Mouse (Mus musculus): ENCODE measurements at regions not wholly inside any gene's neighbourhood (a gene's known extent, or its start where the extent isn't known, plus 50 kb on each side); places are given as distances from the start of the nearest gene placed in this dataset.

DNA sequence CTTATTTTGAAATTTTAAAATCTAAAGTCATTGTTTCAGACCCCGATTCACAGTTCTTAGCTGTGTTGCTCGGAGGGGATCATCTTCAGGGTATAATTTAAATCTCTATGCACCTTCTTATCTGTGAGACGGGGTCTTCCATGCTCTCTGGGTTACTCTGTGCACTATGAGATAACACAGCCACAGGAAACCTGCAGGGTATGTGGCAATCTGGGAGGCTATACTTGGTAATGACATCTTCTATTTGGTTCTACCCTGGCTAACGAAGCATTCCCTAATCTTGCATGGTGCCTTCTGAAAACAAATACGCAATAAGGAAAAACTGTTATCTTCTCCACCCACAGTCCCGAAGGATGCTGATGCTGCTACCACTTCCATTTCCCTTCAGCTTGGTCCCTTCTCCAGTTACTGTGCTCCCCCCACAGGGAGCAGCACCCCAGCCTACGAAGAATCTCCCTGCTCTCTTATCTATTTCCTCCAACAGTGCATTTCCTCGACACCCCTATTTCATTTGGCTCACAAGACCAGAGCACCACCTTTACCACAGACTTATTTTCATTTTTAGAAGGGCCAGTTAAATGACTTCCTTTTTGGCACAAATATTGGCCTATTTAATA lies 378.2 kb downstream of the Gm9195 start:
- CTCF ChIA-PET, result no interaction called here

GRCm38 (mm10) chr14:72110689-72111088 lies 380.9 kb downstream of the Gm9195 start:
- CTCF ChIA-PET, result no interaction called here

DNA sequence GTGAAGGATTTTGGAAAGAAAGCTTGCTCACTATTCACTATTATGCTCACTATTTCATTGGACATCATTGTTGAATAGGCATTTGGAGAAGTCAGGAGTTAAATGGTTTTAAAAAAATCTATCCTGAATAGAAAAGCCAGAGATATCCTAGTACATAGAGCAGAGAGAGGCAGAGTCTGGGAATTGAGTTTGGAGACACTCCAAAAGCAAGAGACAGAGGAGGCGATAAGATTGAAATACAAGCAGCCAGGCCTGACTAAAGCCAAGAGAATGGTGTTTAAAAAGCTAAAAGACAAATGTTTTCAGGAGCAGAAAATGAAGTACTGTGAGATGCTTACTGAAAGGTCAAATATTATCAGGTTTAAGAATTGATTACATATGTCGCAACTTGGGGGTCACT lies 400.1 kb downstream of the Gm9195 start:
- CTCF ChIA-PET, result no interaction called here

- CTCF ChIA-PET, result no interaction called here
Measured at GRCm38 (mm10) chr14:72081473-72081872, 410.2 kb downstream of the Gm9195 start.

DNA sequence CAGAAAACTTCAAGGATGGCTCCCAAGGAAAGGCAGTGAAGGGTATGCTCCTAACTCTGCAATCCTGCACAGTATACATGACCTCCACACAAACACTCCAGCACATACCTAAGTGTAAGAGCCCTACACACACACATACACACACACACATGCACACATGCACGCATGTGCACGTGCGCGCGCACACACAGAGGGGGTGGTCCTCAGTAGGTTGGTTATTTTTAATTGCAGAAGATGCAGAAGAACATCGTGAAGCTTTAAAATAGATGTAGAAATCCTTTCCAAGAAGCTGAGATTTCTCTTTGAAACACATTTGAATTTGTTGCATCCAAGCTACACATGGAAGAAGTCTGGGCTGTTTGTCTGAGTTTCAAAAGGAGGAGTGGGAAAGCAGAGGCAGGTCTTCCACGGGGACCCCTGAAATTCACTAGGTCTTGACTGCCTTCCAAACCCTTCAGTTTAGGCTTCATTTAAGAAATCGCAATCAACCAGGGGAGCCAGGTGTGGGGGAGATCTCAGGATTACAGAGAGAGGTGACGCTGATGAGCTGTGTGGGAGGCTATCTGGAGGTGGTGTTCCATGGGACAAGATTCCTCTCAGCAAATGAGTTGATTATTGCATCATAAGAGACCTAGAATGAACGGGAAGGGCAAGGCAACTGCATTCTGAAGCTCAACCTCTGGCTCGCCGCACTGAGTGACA lies 427.4 kb downstream of the Gm9195 start:
- CTCF ChIA-PET, result no interaction called here

- CTCF ChIA-PET, result no interaction called here
Measured at GRCm38 (mm10) chr14:72042881-72043236, 448.8 kb downstream of the Gm9195 start.

DNA sequence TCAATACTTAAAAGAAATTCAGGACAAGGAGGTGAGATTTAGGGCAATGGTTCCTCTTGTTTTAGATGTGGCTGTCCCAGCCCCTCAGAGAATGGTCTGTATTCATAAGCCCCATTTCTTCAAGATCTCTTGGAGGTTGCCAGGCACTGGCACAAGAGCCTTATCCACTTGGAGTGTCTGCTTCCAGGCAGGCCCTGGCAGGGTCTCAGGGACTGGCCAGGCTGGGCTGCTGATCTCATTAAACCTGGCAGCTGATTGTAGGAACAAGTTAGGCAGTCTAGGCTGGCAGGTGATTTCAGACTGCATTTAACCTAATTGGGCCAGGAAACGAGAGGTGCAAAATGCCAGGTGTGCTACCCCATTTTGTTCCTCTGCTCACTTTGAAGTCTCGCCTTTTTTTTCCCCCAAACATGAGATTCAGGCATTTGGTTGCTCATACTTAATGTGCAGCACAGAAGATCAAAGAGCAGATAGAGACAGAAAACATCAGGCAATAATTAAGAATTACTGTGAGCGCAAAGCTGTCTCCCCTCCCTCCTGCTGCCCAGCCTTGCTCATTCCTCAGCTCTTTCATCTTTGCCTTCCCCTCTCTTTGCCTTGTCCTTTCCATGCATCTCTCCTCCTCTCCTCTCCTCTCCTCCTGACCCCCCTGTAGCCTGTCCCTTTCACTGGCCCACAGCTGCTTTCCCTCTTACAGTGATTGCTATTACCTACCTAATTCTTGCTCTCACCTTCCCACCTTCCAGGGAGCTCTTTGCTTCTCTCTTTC lies 449.3 kb downstream of the Gm9195 start:
- CTCF ChIA-PET, result no interaction called here

GRCm38 (mm10) chr14:72030396-72030795 lies 461.2 kb downstream of the Gm9195 start:
- CTCF ChIA-PET, result no interaction called here

DNA sequence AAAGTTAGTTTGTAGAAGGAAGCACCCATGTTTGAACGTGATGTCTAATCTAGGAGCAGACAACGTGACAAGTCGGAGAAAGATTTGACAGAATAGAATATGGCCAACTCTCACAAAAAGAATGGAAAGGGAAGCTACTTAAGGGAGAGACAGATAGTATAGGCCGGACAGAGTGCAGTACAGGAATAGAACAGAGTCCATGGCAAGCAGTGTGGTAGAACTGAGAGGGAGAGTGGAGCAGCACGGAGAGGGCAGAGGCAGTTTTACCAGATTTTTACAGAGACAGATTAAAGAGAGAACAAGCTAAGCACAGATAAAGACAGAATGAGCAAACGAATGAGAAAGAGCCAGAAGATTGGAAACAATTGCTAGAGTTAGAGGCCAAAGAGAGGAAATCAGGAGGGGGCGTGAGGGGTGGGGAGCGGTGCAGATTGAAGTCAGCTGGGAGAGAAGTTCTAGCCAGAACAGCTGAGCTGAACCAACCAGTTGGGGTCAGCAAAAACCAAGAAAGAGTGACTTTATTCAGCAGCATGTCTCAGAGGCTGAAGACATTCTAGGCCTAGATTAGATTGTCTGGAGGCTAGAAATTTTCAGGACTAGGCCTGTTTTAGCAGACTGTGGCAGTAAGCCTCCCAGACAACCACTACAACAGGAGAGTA lies 464.1 kb downstream of the Gm9195 start:
- CTCF ChIA-PET, result no interaction called here

DNA sequence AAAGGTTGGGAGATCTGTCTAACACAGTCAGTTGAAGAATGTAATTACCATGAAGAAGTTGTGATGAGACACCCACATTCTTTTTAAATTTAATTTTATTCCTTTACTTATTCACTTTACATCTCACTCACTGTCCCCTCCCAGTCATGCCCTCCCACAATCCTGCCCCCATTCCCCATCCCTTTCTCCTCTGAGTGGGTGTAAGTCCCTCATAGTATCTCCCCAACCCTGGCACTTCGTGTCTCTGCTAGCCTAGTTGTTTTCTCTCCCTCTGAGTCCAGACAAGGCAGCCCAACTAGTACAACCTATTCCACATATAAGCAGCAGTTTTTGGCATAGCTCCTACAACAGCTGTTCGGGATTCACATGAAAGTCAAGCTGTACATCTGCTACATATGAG lies 487.3 kb downstream of the Gm9195 start:
- CTCF ChIA-PET, result no interaction called here

DNA sequence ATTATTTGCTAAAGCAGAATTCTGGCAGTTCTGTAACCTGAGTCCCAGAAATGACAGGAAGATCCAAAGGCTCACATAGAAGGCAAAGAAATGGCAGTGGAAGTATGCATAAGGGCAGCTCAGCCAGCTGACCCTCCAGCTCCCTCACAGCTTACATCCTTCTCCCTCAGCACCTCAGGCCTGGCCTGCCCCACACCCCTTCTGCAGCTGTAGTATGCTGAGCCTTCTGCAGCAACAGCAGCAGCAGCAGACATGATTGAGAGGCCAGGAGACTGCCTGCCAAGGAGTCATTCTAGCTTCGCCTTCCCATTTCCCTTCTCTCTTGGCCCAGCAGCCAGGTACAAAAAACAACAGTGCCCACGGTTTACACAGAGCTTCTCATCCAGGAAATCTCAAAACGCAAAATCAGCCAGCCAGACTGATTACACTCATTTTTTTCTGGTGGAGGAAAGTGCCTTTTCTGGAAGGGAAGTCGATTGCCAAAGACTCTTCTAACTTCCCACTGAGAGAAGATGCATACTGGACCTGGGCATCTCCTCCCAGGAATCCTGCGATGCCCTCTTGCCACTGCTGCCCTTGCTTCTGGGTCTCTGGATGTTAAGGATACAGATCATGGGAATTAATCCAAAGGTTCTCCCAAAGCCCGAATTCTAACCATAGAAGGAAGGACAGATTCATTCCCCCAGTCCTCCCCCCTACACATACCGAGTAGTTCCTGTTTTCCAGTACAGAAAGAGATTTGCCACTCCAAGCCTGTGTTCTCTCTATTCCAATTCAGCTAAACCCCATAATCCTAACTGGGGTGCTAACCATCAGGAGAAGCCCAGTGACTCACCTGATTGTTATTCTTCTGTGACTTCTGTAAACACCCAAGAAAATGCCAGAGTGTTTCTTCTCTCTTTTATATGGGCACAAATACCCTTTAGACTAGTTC lies 489.2 kb downstream of the Gm9195 start:
- CTCF ChIA-PET, result no interaction called here

DNA sequence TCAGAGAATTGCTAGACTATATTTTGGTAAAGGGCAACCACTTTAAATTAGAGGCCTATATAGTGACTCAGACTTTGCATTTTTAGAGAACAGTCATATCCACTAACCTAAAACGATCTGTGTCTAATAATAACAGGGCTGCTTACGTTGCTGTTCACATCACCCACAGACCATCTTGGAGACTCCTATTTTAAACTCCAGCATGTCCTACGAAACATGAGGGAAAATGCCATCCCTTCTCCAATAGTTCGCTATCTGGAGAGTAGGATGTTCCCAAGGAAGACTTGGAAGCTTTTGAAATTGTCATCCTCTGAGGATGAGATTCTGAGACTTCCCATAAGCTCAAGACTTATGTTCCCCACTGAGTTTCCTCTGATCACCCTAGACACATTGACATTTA lies 518.6 kb downstream of the Gm9195 start:
- CTCF ChIA-PET, result no interaction called here

- CTCF ChIA-PET, result no interaction called here
Measured at GRCm38 (mm10) chr14:71972521-71972920, 519.1 kb downstream of the Gm9195 start.

DNA sequence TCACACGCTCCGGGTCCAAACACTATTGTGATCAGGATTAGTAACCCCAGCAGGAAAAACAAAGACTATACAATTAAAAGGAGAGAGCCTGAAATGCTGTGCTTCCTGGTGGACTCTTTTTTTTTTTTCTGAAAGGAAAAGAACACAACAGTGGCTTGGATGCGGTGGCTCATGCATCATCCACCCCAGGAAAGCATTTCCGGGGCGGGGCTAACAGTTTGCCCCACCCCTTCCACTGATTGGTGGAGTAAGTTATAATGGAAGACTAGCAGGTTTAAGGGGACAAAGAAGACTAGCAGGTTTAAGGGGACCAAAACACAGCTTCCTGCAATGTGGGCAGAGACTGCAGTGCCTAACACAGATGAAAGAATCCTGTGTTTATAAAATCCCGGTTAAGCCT lies 524.0 kb downstream of the Gm9195 start:
- CTCF ChIA-PET, result no interaction called here

DNA sequence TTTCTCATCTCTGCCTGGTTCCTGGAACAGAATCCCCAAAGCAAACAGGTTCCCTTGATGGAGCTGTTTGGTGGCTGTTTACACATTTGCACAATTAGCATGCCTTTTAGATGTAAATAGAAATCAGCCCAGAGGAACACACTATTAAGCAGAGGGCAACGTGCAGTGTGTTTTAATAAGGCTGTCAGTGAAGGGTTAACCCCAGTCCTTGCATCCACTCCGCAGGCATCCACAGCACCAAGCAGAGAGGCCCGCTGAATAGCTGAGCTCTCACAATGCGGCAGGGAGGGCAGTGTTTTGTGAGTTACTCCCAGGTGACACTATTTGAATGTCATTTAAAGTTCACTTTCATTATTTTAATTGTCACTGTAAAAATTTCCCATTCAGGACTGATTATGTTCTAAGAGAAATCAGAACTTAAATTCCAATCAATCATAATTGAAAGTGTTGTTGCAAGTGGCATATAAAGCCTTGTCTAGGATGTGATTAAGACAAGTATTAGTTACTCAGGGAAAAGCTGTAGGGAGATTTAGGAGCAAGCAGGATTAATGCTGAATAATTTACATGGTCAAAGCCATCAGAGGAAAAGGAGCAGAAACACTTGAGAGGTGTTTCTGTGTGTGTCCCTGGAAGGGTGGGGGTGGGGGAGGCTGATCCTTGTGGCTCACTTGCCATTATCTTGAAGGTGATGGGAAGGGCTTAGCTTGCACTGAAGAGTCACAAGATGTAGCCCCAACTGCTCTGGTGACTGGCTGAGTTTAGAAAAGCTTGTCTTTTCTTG lies 528.1 kb downstream of the Gm9195 start:
- CTCF ChIA-PET, result no interaction called here

DNA sequence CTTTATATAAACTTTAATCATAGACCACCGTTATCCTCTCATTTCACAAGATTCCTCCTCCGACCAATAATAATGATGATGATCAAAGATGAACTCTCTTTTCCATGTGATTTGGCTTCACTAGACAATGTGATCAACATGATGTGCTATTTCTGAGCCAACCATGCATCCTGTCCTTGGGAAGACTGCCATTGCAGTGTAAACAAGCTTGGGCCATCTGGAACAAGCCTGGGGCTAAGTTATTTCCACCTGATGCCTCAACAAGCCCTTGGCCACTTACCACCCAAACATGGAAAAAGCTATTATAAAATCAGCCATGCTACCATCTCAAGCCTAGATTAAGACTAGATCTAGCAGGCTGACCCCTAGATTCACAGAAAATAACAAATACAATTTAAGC lies 542.9 kb downstream of the Gm9195 start:
- CTCF ChIA-PET, result no interaction called here

DNA sequence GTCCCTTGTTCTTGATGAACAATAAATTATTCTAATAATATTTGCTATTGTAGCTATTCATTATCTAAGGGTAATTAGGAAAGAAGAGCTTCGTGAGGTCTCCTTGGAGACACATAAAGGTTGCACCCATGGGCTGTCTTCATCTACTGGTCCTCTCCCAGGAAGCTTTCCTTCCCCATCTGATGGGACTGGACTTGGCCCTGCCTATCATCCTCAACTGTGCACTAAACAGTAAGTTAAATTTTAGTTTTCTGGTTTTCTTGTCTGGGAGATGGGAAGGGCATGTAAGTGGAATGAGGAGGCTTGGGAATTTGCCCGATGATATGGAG lies 554.5 kb downstream of the Gm9195 start:
- CTCF ChIA-PET, result no interaction called here

- CTCF ChIA-PET, result no interaction called here
Measured at GRCm38 (mm10) chr14:71936373-71937156, 555.1 kb downstream of the Gm9195 start.

- CTCF ChIA-PET, result no interaction called here
Measured at GRCm38 (mm10) chr14:71915964-71916363, 575.7 kb downstream of the Gm9195 start.

GRCm38 (mm10) chr14:71910936-71911335 lies 580.7 kb downstream of the Gm9195 start:
- CTCF ChIA-PET, result no interaction called here
